Mouse (Mus musculus) heart, embryonic 15.5 days (tissue): ENCODE data around the gene Tmem139. TPM values are rescaled to one million over a fixed set of nuclear protein-coding genes. Genes with fewer than 3 reads are reported as not detected.

Source experiments
- ATAC-seq: fragments of 200-750 bp; cut with Nextera tagmentation; replicated peaks from 2 replicates; pipeline ENCODE4 v1.8.0; 2017; ENCODE audit warnings: low read depth, moderate TSS enrichment; ENCODE audit not compliant: insufficient number of reproducible peaks, insufficient read depth, low FRiP score
- H3K27ac ChIP-seq: fragments of 300-500 bp; sonication (generic); 2 replicates; pipeline ENCODE4 v1.5.1; 2015; ENCODE audit warnings: mild to moderate bottlenecking, inconsistent platforms
- H3K27me3 ChIP-seq: fragments of 300-500 bp; sonication (generic); 2 replicates; pipeline ENCODE4 v1.6.1; 2015; ENCODE audit warnings: inconsistent platforms
- H3K36me3 ChIP-seq: fragments of 300-500 bp; sonication (generic); 2 replicates; pipeline ENCODE4 v1.6.1; 2015; ENCODE audit warnings: mild to moderate bottlenecking, inconsistent platforms
- H3K4me1 ChIP-seq: fragments of 300-500 bp; sonication (generic); replicated peaks from 2 replicates; pipeline ENCODE4 v1.6.1; 2015; ENCODE audit warnings: inconsistent platforms
- H3K4me2 ChIP-seq: fragments of 300-500 bp; sonication (generic); 2 replicates; pipeline ENCODE4 v1.6.1; 2015; ENCODE audit warnings: inconsistent platforms, mild to moderate bottlenecking, moderate library complexity
- H3K4me3 ChIP-seq: fragments of 300-500 bp; sonication (generic); 2 replicates; pipeline ENCODE4 v1.5.1; 2015; ENCODE audit warnings: mild to moderate bottlenecking, inconsistent platforms
- H3K9ac ChIP-seq: fragments of 300-500 bp; sonication (generic); 2 replicates; pipeline ENCODE4 v1.6.1; 2015; ENCODE audit warnings: mild to moderate bottlenecking, inconsistent platforms
- H3K9me3 ChIP-seq: fragments of 300-500 bp; sonication (generic); replicated peaks from 2 replicates; pipeline ENCODE4 v1.6.1; 2016; ENCODE audit warnings: inconsistent platforms
- WGBS: fragments of 180-500 bp; shearing (Covaris S2); methylation state at CpG from one replicate; pipeline ENCODE4 v1.1.7; 2015; ENCODE audit warnings: mixed read lengths; 5-methylcytosine and 5-hydroxymethylcytosine counted together
- polyA plus RNA-seq: library from polyadenylated mRNA; unstranded; fragments of >200 nt; fragmentation: Nextera tagmentation; extraction: Ambion mirVana; gene quantifications from 2 replicates; pipeline ENCODE4 v1.2.1, GENCODE M21; 2015

Tmem139 gene
- 0.28 and 0.31 TPM in 2 replicates for polyA plus RNA-seq

DNA sequence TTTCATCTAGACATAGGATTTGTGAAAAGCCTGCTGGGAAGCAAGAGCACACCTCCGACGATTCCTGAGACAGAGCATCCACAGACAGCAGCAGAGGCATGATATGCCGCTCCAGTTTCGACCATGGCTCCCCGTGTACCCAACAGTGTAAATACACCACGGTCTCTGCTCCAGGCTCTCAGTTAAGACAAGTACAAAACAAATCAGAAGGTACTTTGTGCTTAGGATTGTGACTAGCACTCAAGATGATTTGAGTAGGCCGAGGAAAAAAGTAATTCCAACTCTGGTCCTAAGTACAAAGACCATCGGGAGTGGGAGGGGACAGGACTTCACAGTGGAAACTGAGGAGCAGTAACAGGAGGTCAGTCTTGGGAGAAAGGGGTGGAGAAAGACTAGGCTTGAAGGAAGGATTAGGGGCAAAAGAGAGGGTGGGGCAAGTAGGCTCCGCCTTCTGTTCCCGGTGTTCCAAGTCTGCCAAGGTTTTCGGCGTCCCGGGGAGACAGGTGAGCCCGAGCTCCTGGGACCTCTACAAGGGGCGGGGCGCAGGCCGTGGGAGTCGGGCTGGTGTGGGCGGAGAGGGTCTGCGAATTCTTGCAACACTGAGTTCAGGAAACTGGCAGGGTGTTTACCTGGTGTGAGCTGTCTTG, at the start of gene Tmem139:
Tmem139 (plus strand) TSS at position 447 of the 647 bp plus-strand sequence.
- Histone ChIP-seq H3K9me3 (no peaks in the 10 kb centered on the region), H3K9ac (no peak within 1 kb of the TSS), H3K4me2 (peak within 1 kb of the TSS; percentile 28), H3K27ac (no peak within 1 kb of the TSS), H3K4me1 (peaks cover 12% of the 10 kb centered on the region; the same call in 1 of the 2 replicates), H3K36me3 (no peaks in the 10 kb centered on the region), H3K27me3 (no peaks in the 10 kb centered on the region), H3K4me3 (peak within 1 kb of the TSS; percentile 8; the same call in 1 of the 2 replicates)
- no peak for ATAC-seq
- WGBS: 17% methylated on average over 20 of the region's 20 CpGs

DNA sequence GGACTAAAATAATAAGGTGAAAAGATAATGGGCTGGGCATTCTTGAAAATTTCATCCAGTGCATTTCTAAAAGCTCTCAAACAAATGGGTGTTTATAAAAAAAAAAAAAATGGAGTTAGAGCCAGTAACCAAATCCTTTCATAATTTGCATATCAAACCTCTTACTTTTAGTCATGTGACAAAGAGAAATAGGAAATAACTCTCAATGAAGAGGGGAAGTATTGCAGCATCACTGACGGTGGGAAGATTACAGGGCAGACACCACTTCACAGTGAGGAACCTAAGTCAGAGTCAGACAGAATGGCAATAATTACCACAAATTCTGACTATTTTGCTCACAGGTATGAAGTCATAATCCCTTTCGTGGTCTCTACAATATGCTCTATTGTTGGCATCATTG, 46.7 kb upstream of the Tmem139 start, which contains the start of gene Tas2r144:
Tas2r144 (plus strand) TSS at position 301 of the 400 bp plus-strand sequence.
- 77% methylated on average over 2 of the region's 2 CpGs for WGBS
- no peak within 1 kb of the TSS for H3K4me3 ChIP-seq

GRCm38 (mm10) chr6:42222286-42222685, 39.5 kb upstream of the Tmem139 start:
- H3K4me3 ChIP-seq: no peak overlapping the region
- no peaks in the 10 kb centered on the region for H3K27me3 ChIP-seq
- no peak overlapping the region for H3K4me2 ChIP-seq
- no peak overlapping the region for H3K9ac ChIP-seq
- no peak for ATAC-seq
- H3K9me3 ChIP-seq: no peaks in the 10 kb centered on the region
- H3K4me1 ChIP-seq: no peaks in the 10 kb centered on the region
- WGBS: 68% methylated on average over 3 of the region's 3 CpGs
- no peaks in the 10 kb centered on the region for H3K36me3 ChIP-seq
- no peak overlapping the region for H3K27ac ChIP-seq

More for the DNA sequence above, 46.7 kb upstream of the Tmem139 start, which contains the start of gene Tas2r144:
- no peak within 1 kb of the TSS for H3K27ac ChIP-seq
- no peak within 1 kb of the TSS for H3K9ac ChIP-seq
- no peak for ATAC-seq
- H3K36me3 ChIP-seq: no peaks in the 10 kb centered on the region
- H3K4me2 ChIP-seq: no peak within 1 kb of the TSS
- no peaks in the 10 kb centered on the region for H3K4me1 ChIP-seq
- no peaks in the 10 kb centered on the region for H3K9me3 ChIP-seq
- no peaks in the 10 kb centered on the region for H3K27me3 ChIP-seq

DNA sequence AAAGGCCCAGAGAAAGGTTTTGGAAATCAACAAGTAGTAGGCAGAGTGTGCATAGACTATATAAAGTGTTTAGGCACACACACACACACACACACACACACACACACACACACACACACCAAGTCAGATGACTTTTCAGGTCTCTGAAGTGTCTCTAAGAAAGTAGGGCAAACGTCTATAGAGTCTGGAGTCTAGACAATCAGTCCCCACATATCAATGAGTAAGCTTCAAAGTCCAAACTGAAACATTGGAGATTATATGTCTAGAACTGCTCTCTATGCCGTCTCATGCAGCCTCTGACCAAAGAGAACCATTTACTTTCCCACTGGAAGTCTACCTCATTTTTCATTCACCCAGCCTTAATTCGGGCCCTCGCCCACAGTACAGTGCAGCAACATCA, 36.7 kb upstream of the Tmem139 start:
- no peaks in the 10 kb centered on the region for H3K36me3 ChIP-seq
- H3K27me3 ChIP-seq: no peaks in the 10 kb centered on the region
- H3K9ac ChIP-seq: no peak overlapping the region
- no peak overlapping the region for H3K4me3 ChIP-seq
- WGBS: 59% methylated on average over 4 of the region's 4 CpGs
- H3K27ac ChIP-seq: no peak overlapping the region
- no peak overlapping the region for H3K4me2 ChIP-seq
- no peaks in the 10 kb centered on the region for H3K9me3 ChIP-seq
- ATAC-seq: no peak
- no peaks in the 10 kb centered on the region for H3K4me1 ChIP-seq

GRCm38 (mm10) chr6:42227240-42228101, 34.3 kb upstream of the Tmem139 start:
- Histone ChIP-seq H3K27me3 (no peaks in the 10 kb centered on the region), H3K4me3 (no peak overlapping the region), H3K4me1 (no peaks in the 10 kb centered on the region), H3K9ac (no peak overlapping the region), H3K27ac (no peak overlapping the region), H3K9me3 (no peaks in the 10 kb centered on the region), H3K36me3 (no peaks in the 10 kb centered on the region), H3K4me2 (no peak overlapping the region)
- 32% methylated on average over 17 of the region's 17 CpGs for WGBS
- ATAC-seq: no peak

GRCm38 (mm10) chr6:42229610-42230009, 32.2 kb upstream of the Tmem139 start:
- WGBS: 49% methylated on average over 4 of the region's 4 CpGs
- Histone ChIP-seq H3K4me3 (no peak overlapping the region), H3K4me1 (no peaks in the 10 kb centered on the region), H3K9ac (no peak overlapping the region), H3K9me3 (no peaks in the 10 kb centered on the region), H3K27me3 (no peaks in the 10 kb centered on the region), H3K36me3 (no peaks in the 10 kb centered on the region), H3K4me2 (no peak overlapping the region), H3K27ac (no peak overlapping the region)
- ATAC-seq: no peak

GRCm38 (mm10) chr6:42231191-42231590, 30.6 kb upstream of the Tmem139 start:
- H3K27me3 ChIP-seq: no peaks in the 10 kb centered on the region
- no peaks in the 10 kb centered on the region for H3K36me3 ChIP-seq
- ATAC-seq: no peak
- no peak overlapping the region for H3K27ac ChIP-seq
- H3K4me2 ChIP-seq: no peak overlapping the region
- H3K4me1 ChIP-seq: no peaks in the 10 kb centered on the region
- 87% methylated on average over 3 of the region's 3 CpGs for WGBS
- no peak overlapping the region for H3K9ac ChIP-seq
- no peaks in the 10 kb centered on the region for H3K9me3 ChIP-seq
- H3K4me3 ChIP-seq: no peak overlapping the region

DNA sequence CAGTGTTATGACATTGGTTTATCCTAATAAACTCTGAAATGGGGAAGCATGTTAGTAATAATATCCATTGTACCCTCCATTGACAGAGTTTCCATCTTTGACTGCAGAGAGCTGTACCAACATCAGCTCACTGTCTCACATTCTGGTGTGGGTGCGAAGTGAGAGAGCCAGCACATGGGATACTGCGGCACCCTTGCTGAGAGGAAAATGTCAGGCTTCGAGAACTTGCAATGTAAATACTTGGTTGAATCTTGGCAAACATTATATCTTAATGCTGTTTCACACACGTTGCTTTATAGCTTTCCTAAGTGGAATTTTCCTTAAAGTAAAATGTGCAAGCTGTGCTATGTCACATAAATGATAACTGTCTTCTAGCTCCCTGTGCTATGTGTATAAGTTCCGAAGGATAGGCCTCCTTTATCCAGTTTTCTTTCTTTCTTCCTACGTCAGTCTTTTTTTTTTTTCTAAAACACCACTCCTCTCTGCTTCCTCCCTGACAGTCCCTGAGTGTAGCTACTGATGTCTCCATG, 24.4 kb upstream of the Tmem139 start:
- no peak overlapping the region for H3K9ac ChIP-seq
- H3K36me3 ChIP-seq: no peaks in the 10 kb centered on the region
- no peak overlapping the region for H3K4me3 ChIP-seq
- no peak overlapping the region for H3K27ac ChIP-seq
- no peak for ATAC-seq
- H3K4me1 ChIP-seq: no peaks in the 10 kb centered on the region
- no peak overlapping the region for H3K4me2 ChIP-seq
- 58% methylated on average over 6 of the region's 6 CpGs for WGBS
- H3K9me3 ChIP-seq: no peaks in the 10 kb centered on the region
- no peaks in the 10 kb centered on the region for H3K27me3 ChIP-seq

- Histone ChIP-seq H3K4me2 (no peak overlapping the region), H3K27ac (no peak overlapping the region), H3K27me3 (no peaks in the 10 kb centered on the region), H3K4me3 (no peak overlapping the region), H3K4me1 (peaks cover 8% of the 10 kb centered on the region; the same call in 1 of the 2 replicates), H3K9me3 (no peaks in the 10 kb centered on the region), H3K9ac (no peak overlapping the region), H3K36me3 (no peaks in the 10 kb centered on the region)
- ATAC-seq: no peak
- WGBS: 73% methylated on average over 6 of the region's 6 CpGs
Observed at GRCm38 (mm10) chr6:42241311-42242045, 20.3 kb upstream of the Tmem139 start.

- peak; percentile 99 for ATAC-seq
- WGBS: 2% methylated on average over 28 of the region's 28 CpGs
- H3K27ac ChIP-seq: no peak within 1 kb of the TSS
Observed at GRCm38 (mm10) chr6:42245711-42246353, 15.9 kb upstream of the Tmem139 start, which contains the start of gene Gstk1. Gene Gstk1, plus strand, starts transcription at chr6:42245935.

More at GRCm38 (mm10) chr6:42245711-42246353, 15.9 kb upstream of the Tmem139 start, which contains the start of gene Gstk1:
- H3K36me3 ChIP-seq: no peaks in the 10 kb centered on the region
- peaks cover 8% of the 10 kb centered on the region for H3K27me3 ChIP-seq
- peak within 1 kb of the TSS; percentile 77 for H3K4me2 ChIP-seq
- H3K9me3 ChIP-seq: no peaks in the 10 kb centered on the region
- H3K4me1 ChIP-seq: peaks cover 9% of the 10 kb centered on the region; the same call in 1 of the 2 replicates
- H3K9ac ChIP-seq: peak within 1 kb of the TSS; percentile 31
- H3K4me3 ChIP-seq: peak within 1 kb of the TSS; percentile 51
